Mouse (Mus musculus): Measurements from ENCODE around the gene Exoc5.

Exoc5 gene

GRCm38 (mm10) chr14:49027779-49028368 is 38.6 kb downstream of the Exoc5 start:
- Histone ChIP-seq H3K9me3 (ENCODE audit: low read length) (no peaks in the 10 kb centered on the region), H3K27me3 (ENCODE audit: insufficient read depth, low read length) (no peaks in the 10 kb centered on the region), H3K4me1 (replicated peaks; ENCODE audit: low read depth, low read length) (no peaks in the 10 kb centered on the region), H3K4me3 (replicated peaks; ENCODE audit: low read length) (no peak overlapping the region), H3K36me3 (ENCODE audit: insufficient read depth, low read length) (0 out of 2 replicates have a peak, but pooled peaks cover 8% of the 10 kb centered on the region)
- no peak for TF ChIP-seq POU5F1 (IDR thresholded peaks at IDR 0.05; ENCODE audit: borderline replicate concordance, low read length)
- TF ChIP-seq CTCF (conservative IDR thresholded peaks at IDR 0.05; ENCODE audit: low read length): peak; percentile 42

GRCm38 (mm10) chr14:49027040-49027778 is 39.2 kb downstream of the Exoc5 start:
- H3K27me3 ChIP-seq (ENCODE audit: insufficient read depth, low read length): no peaks in the 10 kb centered on the region
- H3K9me3 ChIP-seq (ENCODE audit: low read length): no peaks in the 10 kb centered on the region
- H3K4me3 ChIP-seq (replicated peaks; ENCODE audit: low read length): no peak overlapping the region
- no peaks in the 10 kb centered on the region for H3K4me1 ChIP-seq (replicated peaks; ENCODE audit: low read depth, low read length)
- 0 out of 2 replicates have a peak, but pooled peaks cover 6% of the 10 kb centered on the region for H3K36me3 ChIP-seq (ENCODE audit: insufficient read depth, low read length)
- TF ChIP-seq NANOG (IDR thresholded peaks at IDR 0.05; ENCODE audit: borderline replicate concordance, low read length): no peak
- no peak for TF ChIP-seq POU5F1 (IDR thresholded peaks at IDR 0.05; ENCODE audit: borderline replicate concordance, low read length)
- no peak for TF ChIP-seq CTCF (conservative IDR thresholded peaks at IDR 0.05; ENCODE audit: low read length)

- TF ChIP-seq CTCF (conservative IDR thresholded peaks at IDR 0.05; ENCODE audit: low read length): no peak
- no peak for TF ChIP-seq NANOG (IDR thresholded peaks at IDR 0.05; ENCODE audit: borderline replicate concordance, low read length)
- TF ChIP-seq POU5F1 (IDR thresholded peaks at IDR 0.05; ENCODE audit: borderline replicate concordance, low read length): no peak
These were observed 46.7 kb downstream of the Exoc5 start for GRCm38 (mm10) chr14:49019765-49020164.

GRCm38 (mm10) chr14:49008399-49009189 is 57.9 kb downstream of the Exoc5 start:
- H3K27me3 ChIP-seq (ENCODE audit: insufficient read depth, low read length): no peaks in the 10 kb centered on the region
- no peak for TF ChIP-seq NANOG (IDR thresholded peaks at IDR 0.05; ENCODE audit: borderline replicate concordance, low read length)
- no peak for TF ChIP-seq POU5F1 (IDR thresholded peaks at IDR 0.05; ENCODE audit: borderline replicate concordance, low read length)
- no peak for TF ChIP-seq CTCF (conservative IDR thresholded peaks at IDR 0.05; ENCODE audit: low read length)
- H3K4me3 ChIP-seq (replicated peaks; ENCODE audit: low read length): no peak overlapping the region
- no peaks in the 10 kb centered on the region for H3K36me3 ChIP-seq (ENCODE audit: insufficient read depth, low read length)
- no peaks in the 10 kb centered on the region for H3K4me1 ChIP-seq (replicated peaks; ENCODE audit: low read depth, low read length)
- H3K9me3 ChIP-seq (ENCODE audit: low read length): no peaks in the 10 kb centered on the region

More at GRCm38 (mm10) chr14:49019765-49020164, 46.7 kb downstream of the Exoc5 start:
- no peaks in the 10 kb centered on the region for H3K4me1 ChIP-seq (replicated peaks; ENCODE audit: low read depth, low read length)
- H3K36me3 ChIP-seq (ENCODE audit: insufficient read depth, low read length): peaks cover 13% of the 10 kb centered on the region
- H3K9me3 ChIP-seq (ENCODE audit: low read length): no peaks in the 10 kb centered on the region
- no peaks in the 10 kb centered on the region for H3K27me3 ChIP-seq (ENCODE audit: insufficient read depth, low read length)
- no peak overlapping the region for H3K4me3 ChIP-seq (replicated peaks; ENCODE audit: low read length)

GRCm38 (mm10) chr14:49007979-49008378 is 58.5 kb downstream of the Exoc5 start:
- H3K36me3 ChIP-seq (ENCODE audit: insufficient read depth, low read length): no peaks in the 10 kb centered on the region
- peak; percentile 41 for TF ChIP-seq CTCF (conservative IDR thresholded peaks at IDR 0.05; ENCODE audit: low read length)
- TF ChIP-seq POU5F1 (IDR thresholded peaks at IDR 0.05; ENCODE audit: borderline replicate concordance, low read length): no peak
- 0 out of 2 replicates have a peak, but pooled peaks cover 3% of the 10 kb centered on the region for H3K4me1 ChIP-seq (replicated peaks; ENCODE audit: low read depth, low read length)
- no peaks in the 10 kb centered on the region for H3K27me3 ChIP-seq (ENCODE audit: insufficient read depth, low read length)
- no peaks in the 10 kb centered on the region for H3K9me3 ChIP-seq (ENCODE audit: low read length)
- H3K4me3 ChIP-seq (replicated peaks; ENCODE audit: low read length): no peak overlapping the region

GRCm38 (mm10) chr14:49001655-49002054 is 64.8 kb downstream of the Exoc5 start:
- no peak overlapping the region for H3K4me3 ChIP-seq (replicated peaks; ENCODE audit: low read length)
- H3K27me3 ChIP-seq (ENCODE audit: insufficient read depth, low read length): no peaks in the 10 kb centered on the region
- H3K36me3 ChIP-seq (ENCODE audit: insufficient read depth, low read length): no peaks in the 10 kb centered on the region
- TF ChIP-seq NANOG (IDR thresholded peaks at IDR 0.05; ENCODE audit: borderline replicate concordance, low read length): no peak
- TF ChIP-seq CTCF (conservative IDR thresholded peaks at IDR 0.05; ENCODE audit: low read length): no peak
- TF ChIP-seq POU5F1 (IDR thresholded peaks at IDR 0.05; ENCODE audit: borderline replicate concordance, low read length): no peak
- no peaks in the 10 kb centered on the region for H3K9me3 ChIP-seq (ENCODE audit: low read length)
- H3K4me1 ChIP-seq (replicated peaks; ENCODE audit: low read depth, low read length): peaks cover 26% of the 10 kb centered on the region

GRCm38 (mm10) chr14:48998795-48999194 is 67.7 kb downstream of the Exoc5 start:
- TF ChIP-seq POU5F1 (IDR thresholded peaks at IDR 0.05; ENCODE audit: borderline replicate concordance, low read length) (no peak), NANOG (IDR thresholded peaks at IDR 0.05; ENCODE audit: borderline replicate concordance, low read length) (peak; percentile 75), CTCF (conservative IDR thresholded peaks at IDR 0.05; ENCODE audit: low read length) (no peak)
- Histone ChIP-seq H3K36me3 (ENCODE audit: insufficient read depth, low read length) (no peaks in the 10 kb centered on the region), H3K9me3 (ENCODE audit: low read length) (no peaks in the 10 kb centered on the region), H3K27me3 (ENCODE audit: insufficient read depth, low read length) (no peaks in the 10 kb centered on the region), H3K4me3 (replicated peaks; ENCODE audit: low read length) (no peak overlapping the region), H3K4me1 (replicated peaks; ENCODE audit: low read depth, low read length) (peaks cover 26% of the 10 kb centered on the region)

GRCm38 (mm10) chr14:48993861-48994260 is 72.6 kb downstream of the Exoc5 start:
- no peaks in the 10 kb centered on the region for H3K27me3 ChIP-seq (ENCODE audit: insufficient read depth, low read length)
- H3K4me1 ChIP-seq (replicated peaks; ENCODE audit: low read depth, low read length): peaks cover 35% of the 10 kb centered on the region
- H3K36me3 ChIP-seq (ENCODE audit: insufficient read depth, low read length): no peaks in the 10 kb centered on the region
- no peaks in the 10 kb centered on the region for H3K9me3 ChIP-seq (ENCODE audit: low read length)
- no peak for TF ChIP-seq NANOG (IDR thresholded peaks at IDR 0.05; ENCODE audit: borderline replicate concordance, low read length)
- H3K4me3 ChIP-seq (replicated peaks; ENCODE audit: low read length): no peak overlapping the region

Data from E14TG2a.4 (cell line).